Mouse (Mus musculus) layer of hippocampus, adult 2 months (tissue): Measurements from ENCODE around the gene Mfsd4b1. TPM values are rescaled to one million over a fixed set of nuclear protein-coding genes. Genes with fewer than 3 reads are reported as not detected.

Experiments
- DNase-seq, 2 experiments: peaks; one replicate each; pipeline ENCODE4 v3.0.0; 2022; ENCODE audit warnings: low spot score in 2 of 2
- H3K27ac ChIP-seq: fragments of 200-600 bp; 2 replicates; pipeline ENCODE4 v1.8.1; 2022
- H3K4me3 ChIP-seq: fragments of 200-600 bp; 2 replicates; pipeline ENCODE4 v1.8.1; 2022; ENCODE audit warnings: mild to moderate bottlenecking
- CTCF ChIP-seq: fragments of 200-600 bp; conservative IDR thresholded peaks from 2 replicates; pipeline ENCODE4 v1.8.1; 2022; ENCODE audit warnings: antibody characterized with exemption, mild to moderate bottlenecking, moderate library complexity
- total RNA-seq, 2 experiments: library from RNA; stranded (reverse); gene quantifications; 2 replicates each; pipeline ENCODE4 v1.2.3; 2021

The Mfsd4b1 gene
- total RNA-seq, 2 experiments from 2014 or later = 1.2 to 1.7 TPM

- Histone ChIP-seq H3K4me3 (no peak overlapping the region), H3K27ac (no peak overlapping the region)
- no peak for TF ChIP-seq CTCF
- DNase-seq = no peak
Observed at GRCm38 (mm10) chr10:39975771-39976170, 49.3 kb downstream of the Mfsd4b1 start.

GRCm38 (mm10) chr10:39974982-39975381 lies 50.1 kb downstream of the Mfsd4b1 start:
- H3K27ac ChIP-seq = no peak overlapping the region
- H3K4me3 ChIP-seq = no peak overlapping the region
- no peak for DNase-seq
- TF ChIP-seq CTCF = no peak

- no peak for TF ChIP-seq CTCF
- Histone ChIP-seq H3K27ac (no peak overlapping the region), H3K4me3 (no peak overlapping the region)
- DNase-seq = no peak
Observed at GRCm38 (mm10) chr10:39967512-39967911, 57.6 kb downstream of the Mfsd4b1 start.

GRCm38 (mm10) chr10:39961906-39962305 lies 63.2 kb downstream of the Mfsd4b1 start:
- no peak for DNase-seq

GRCm38 (mm10) chr10:39960441-39960822 lies 64.6 kb downstream of the Mfsd4b1 start:
- no peak for TF ChIP-seq CTCF
- no peak for DNase-seq

More at GRCm38 (mm10) chr10:39961906-39962305, 63.2 kb downstream of the Mfsd4b1 start:
- TF ChIP-seq CTCF = no peak
- H3K4me3 ChIP-seq = no peak overlapping the region
- H3K27ac ChIP-seq = no peak overlapping the region

GRCm38 (mm10) chr10:39959761-39960440 lies 65.2 kb downstream of the Mfsd4b1 start, which contains the start of gene Mfsd4b3:
Gene Mfsd4b3, minus strand, starts transcription at chr10:39960153.
- peak; percentile 90 for TF ChIP-seq CTCF
- peak within 1 kb of the TSS; percentile 79 for H3K27ac ChIP-seq
- H3K4me3 ChIP-seq = peak within 1 kb of the TSS; percentile 88
- DNase-seq = peak; percentile 88 to 93

More at GRCm38 (mm10) chr10:39960441-39960822, 64.6 kb downstream of the Mfsd4b1 start:
- H3K27ac ChIP-seq = no peak overlapping the region
- peak overlapping the region; percentile 88 for H3K4me3 ChIP-seq

GRCm38 (mm10) chr10:39958266-39958665 lies 66.8 kb downstream of the Mfsd4b1 start:
- Histone ChIP-seq H3K27ac (no peak overlapping the region), H3K4me3 (no peak overlapping the region)
- TF ChIP-seq CTCF = peak; percentile 77
- peak in 1 of 2 experiments; percentile 19 for DNase-seq

GRCm38 (mm10) chr10:39956340-39956878 lies 68.7 kb downstream of the Mfsd4b1 start:
- no peak overlapping the region for H3K4me3 ChIP-seq
- DNase-seq = no peak
- H3K27ac ChIP-seq = no peak overlapping the region
- peak; percentile 47 for TF ChIP-seq CTCF

GRCm38 (mm10) chr10:39955163-39955562 lies 69.9 kb downstream of the Mfsd4b1 start:
- no peak for DNase-seq
- no peak overlapping the region for H3K27ac ChIP-seq
- no peak for TF ChIP-seq CTCF
- no peak overlapping the region for H3K4me3 ChIP-seq

Other genes with a start within 250 kb of the Mfsd4b1 start
- gene Mfsd4b4, start 126.0 kb downstream of the Mfsd4b1 start, total RNA-seq = 1 to 10 TPM; 7.8 to 7.9 TPM
- gene Mfsd4b2, start 98.3 kb downstream of the Mfsd4b1 start, total RNA-seq = under 1 TPM; 0.22 to 0.23 TPM
- under 1 TPM; 0.20 to 0.27 TPM for gene Mfsd4b3, start 65.1 kb downstream of the Mfsd4b1 start, total RNA-seq
- gene Mfsd4b5, start 38.6 kb downstream of the Mfsd4b1 start, total RNA-seq = under 1 TPM; 0.29 to 0.67 TPM
- gene Slc16a10, start 117.0 kb upstream of the Mfsd4b1 start, total RNA-seq = 1 to 10 TPM; 4.8 to 4.9 TPM
- 10 to 100 TPM; 18.7 to 21.5 TPM for gene Rpf2, start 221.8 kb upstream of the Mfsd4b1 start, total RNA-seq
- 10 to 100 TPM; 27.5 to 29.9 TPM for gene Gtf3c6, start 232.8 kb upstream of the Mfsd4b1 start, total RNA-seq